Mouse (Mus musculus) limb, embryonic 11.5 days (tissue): ENCODE results near the gene Cmc1. TPM values are rescaled to one million over a fixed set of nuclear protein-coding genes. Genes with fewer than 3 reads are reported as not detected.
A peak's percentile ranks its signal among the peaks of the same experiment; 100 is the strongest.

ENCODE experiments used
- ATAC-seq: fragments of 200-750 bp; cut with Nextera tagmentation; 2 replicates; pipeline ENCODE4 v1.8.0; 2017; ENCODE audit warnings: low read depth; ENCODE audit not compliant: insufficient number of reproducible peaks, low FRiP score, low TSS enrichment
- DNase-seq: peaks from one replicate; pipeline ENCODE4 v3.0.0-alpha.2; 2015; ENCODE audit warnings: low spot score
- H3K27ac ChIP-seq: fragments of 300-500 bp; sonication (generic); replicated peaks from 2 replicates; pipeline ENCODE4 v1.5.1; 2014; ENCODE audit warnings: low read depth, mild to moderate bottlenecking, low read length
- H3K27me3 ChIP-seq: fragments of 300-500 bp; sonication (generic); 2 replicates; pipeline ENCODE4 v1.6.1; 2014; ENCODE audit warnings: mild to moderate bottlenecking, low read length, mixed read lengths; ENCODE audit not compliant: control insufficient read depth, insufficient read depth
- H3K36me3 ChIP-seq: fragments of 300-500 bp; sonication (generic); 2 replicates; pipeline ENCODE4 v1.6.1; 2014; ENCODE audit warnings: mild to moderate bottlenecking, low read length, moderate library complexity, mixed read lengths; ENCODE audit not compliant: control insufficient read depth, insufficient read depth
- H3K4me1 ChIP-seq: fragments of 300-500 bp; sonication (generic); 2 replicates; pipeline ENCODE4 v1.6.1; 2014; ENCODE audit warnings: low read length, mixed read lengths; ENCODE audit not compliant: control insufficient read depth, insufficient read depth
- H3K4me2 ChIP-seq: fragments of 300-500 bp; sonication (generic); 2 replicates; pipeline ENCODE4 v1.6.1; 2014; ENCODE audit warnings: low read depth, mild to moderate bottlenecking, moderate library complexity; ENCODE audit not compliant: severe bottlenecking
- H3K4me3 ChIP-seq: fragments of 300-500 bp; sonication (generic); 2 replicates; pipeline ENCODE4 v1.5.1; 2014; ENCODE audit warnings: low read depth, low read length
- H3K9ac ChIP-seq: fragments of 300-500 bp; sonication (generic); 2 replicates; pipeline ENCODE4 v1.6.1; 2014; ENCODE audit warnings: mild to moderate bottlenecking, low read length
- H3K9me3 ChIP-seq: fragments of 300-500 bp; sonication (generic); 2 replicates; pipeline ENCODE4 v1.6.1; 2016; ENCODE audit warnings: low read length; ENCODE audit not compliant: control insufficient read depth
- WGBS: fragments of 180-500 bp; shearing (Covaris S2); extraction: QIAGEN DNeasy Blood & Tissue Kit; methylation state at CpG from one replicate; pipeline ENCODE4 v1.1.7; 2014; 5-methylcytosine and 5-hydroxymethylcytosine counted together
- polyA plus RNA-seq: library from polyadenylated mRNA; unstranded; fragments of >200 nt; fragmentation: Nextera tagmentation; extraction: Ambion mirVana; gene quantifications from 2 replicates; pipeline ENCODE4 v1.2.1, GENCODE M21; 2014

Cmc1 gene
- polyA plus RNA-seq, 1 experiment from 2014 or later: 40.5 TPM

DNA sequence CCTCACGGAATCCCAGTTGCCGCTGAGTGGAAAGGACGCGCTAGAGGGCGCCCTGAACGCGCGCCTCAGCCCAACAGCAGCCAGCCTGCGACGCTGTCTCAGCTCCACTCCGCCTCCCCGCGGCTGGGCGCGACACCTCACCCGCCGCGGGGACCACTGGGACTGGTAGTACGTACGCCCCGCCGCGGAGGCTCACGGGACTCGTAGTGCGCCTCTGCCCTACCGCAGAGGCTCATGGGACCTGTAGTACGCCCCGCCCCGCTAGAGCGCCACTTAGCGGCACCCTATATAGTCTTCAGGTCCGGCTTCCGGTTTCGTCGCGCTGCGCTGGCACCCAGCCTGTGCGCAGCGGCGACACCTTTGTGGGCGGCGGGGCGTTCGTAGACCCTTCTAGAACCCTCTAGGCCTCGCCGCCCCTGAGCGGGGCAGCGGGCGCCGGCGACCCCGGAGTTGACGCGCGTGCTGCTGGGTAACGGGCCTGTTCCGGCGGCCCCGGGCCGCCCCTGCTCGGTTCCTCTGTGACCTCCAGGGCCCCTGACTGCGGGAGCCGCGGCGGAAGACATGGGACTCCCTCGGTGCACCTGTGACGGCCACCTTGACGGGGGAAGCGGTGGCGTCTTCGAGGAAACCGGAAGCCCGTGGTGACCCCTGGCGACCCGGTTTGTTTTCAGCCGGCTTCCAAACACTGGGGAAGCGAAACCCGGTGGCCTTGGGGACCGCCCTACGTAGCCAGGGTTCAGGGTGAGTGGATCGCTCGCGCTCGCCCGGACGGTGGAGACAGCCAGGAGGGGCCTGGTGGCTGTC, 109.6 kb downstream of the Cmc1 start, which contains the start of gene Azi2:
Gene Azi2, plus strand, starts transcription at position 282 of the 804 bp plus-strand sequence.
- Histone ChIP-seq H3K4me2 (peak within 1 kb of the TSS; percentile 61), H3K4me1 (no peaks in the 10 kb centered on the region), H3K9ac (peak within 1 kb of the TSS; percentile 76), H3K9me3 (no peaks in the 10 kb centered on the region), H3K27ac (peak within 1 kb of the TSS; percentile 87), H3K4me3 (peak within 1 kb of the TSS; percentile 78), H3K27me3 (no peaks in the 10 kb centered on the region), H3K36me3 (no peaks in the 10 kb centered on the region)
- WGBS: under 1% methylated on average over 82 of the region's 87 CpGs
- ATAC-seq (peak; percentile 98), DNase-seq (peak; percentile 99)

DNA sequence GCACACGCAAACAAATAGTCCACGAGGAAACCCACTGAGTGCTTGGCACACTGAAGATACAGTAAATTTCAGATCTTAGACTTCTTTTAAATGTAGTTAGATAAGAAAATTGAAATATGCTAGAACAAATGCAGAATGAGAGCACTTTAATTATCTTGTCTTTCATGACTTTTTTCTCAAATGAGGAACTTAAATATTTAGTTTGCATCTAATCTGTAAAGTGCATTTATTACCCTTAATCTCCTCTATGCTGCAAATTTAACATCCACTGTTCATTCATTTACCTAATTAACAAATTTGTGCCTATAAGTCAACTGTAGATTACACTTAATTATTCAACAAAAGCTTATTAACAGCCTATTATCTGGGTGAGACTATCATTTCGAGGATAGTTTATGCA, 115.0 kb downstream of the Cmc1 start:
- no peak for ATAC-seq
- H3K27me3 ChIP-seq: no peaks in the 10 kb centered on the region
- no peak overlapping the region for H3K4me3 ChIP-seq
- no peak overlapping the region for H3K9ac ChIP-seq
- no peak overlapping the region for H3K27ac ChIP-seq
- no peak for DNase-seq
- no peaks in the 10 kb centered on the region for H3K4me1 ChIP-seq
- H3K36me3 ChIP-seq: no peaks in the 10 kb centered on the region
- H3K4me2 ChIP-seq: no peak overlapping the region
- WGBS: 88% methylated on average over 3 of the region's 3 CpGs
- H3K9me3 ChIP-seq: no peaks in the 10 kb centered on the region

DNA sequence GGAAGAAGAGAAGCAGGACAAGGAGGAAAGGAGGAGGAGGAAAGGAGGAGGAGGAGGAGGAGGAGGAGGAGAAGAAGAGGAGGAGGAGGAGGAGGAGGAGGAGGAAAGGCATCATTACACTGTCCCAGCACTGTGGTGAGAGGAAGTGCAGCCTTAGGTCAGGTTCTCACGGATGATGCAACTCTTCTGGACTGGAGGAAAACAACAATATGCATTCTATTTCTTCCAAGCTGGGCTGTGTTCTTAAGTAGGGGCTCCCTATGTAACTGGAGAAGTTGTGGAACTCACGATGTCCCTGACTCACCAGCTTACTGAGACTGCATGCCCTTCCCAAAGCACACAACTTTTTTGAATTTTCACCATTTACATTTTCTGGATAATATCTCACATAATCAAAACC, 118.3 kb downstream of the Cmc1 start:
- Histone ChIP-seq H3K9me3 (no peaks in the 10 kb centered on the region), H3K36me3 (no peaks in the 10 kb centered on the region), H3K4me1 (no peaks in the 10 kb centered on the region), H3K27ac (no peak overlapping the region), H3K27me3 (no peaks in the 10 kb centered on the region), H3K9ac (no peak overlapping the region), H3K4me2 (no peak overlapping the region), H3K4me3 (no peak overlapping the region)
- ATAC-seq (no peak), DNase-seq (no peak)
- 53% methylated on average over 2 of the region's 2 CpGs for WGBS

DNA sequence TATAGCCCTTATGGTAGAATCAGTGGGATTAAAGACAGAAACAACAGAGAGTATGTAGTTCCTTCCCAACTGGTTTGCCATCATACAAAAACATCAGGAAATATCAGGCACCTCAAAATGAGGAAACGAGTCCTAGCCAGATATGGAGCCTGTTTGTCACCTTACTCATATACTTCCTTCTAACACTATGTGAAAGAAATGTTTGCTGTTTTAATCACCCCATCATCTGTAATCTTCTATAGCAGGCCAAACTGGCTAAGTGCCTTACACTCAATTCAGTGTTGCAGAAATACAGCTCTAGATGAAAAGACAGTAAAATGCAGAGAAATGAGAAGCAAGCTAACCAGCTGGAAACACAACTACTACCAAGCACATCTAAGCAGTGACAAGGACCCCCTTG, 119.7 kb downstream of the Cmc1 start:
- DNase-seq: no peak
- no peaks in the 10 kb centered on the region for H3K36me3 ChIP-seq
- no peaks in the 10 kb centered on the region for H3K9me3 ChIP-seq
- no peak overlapping the region for H3K4me2 ChIP-seq
- no peak overlapping the region for H3K4me3 ChIP-seq
- H3K4me1 ChIP-seq: no peaks in the 10 kb centered on the region
- ATAC-seq: no peak
- WGBS: 83% methylated on average over 1 of the region's 1 CpGs
- no peaks in the 10 kb centered on the region for H3K27me3 ChIP-seq
- H3K9ac ChIP-seq: no peak overlapping the region
- no peak overlapping the region for H3K27ac ChIP-seq

DNA sequence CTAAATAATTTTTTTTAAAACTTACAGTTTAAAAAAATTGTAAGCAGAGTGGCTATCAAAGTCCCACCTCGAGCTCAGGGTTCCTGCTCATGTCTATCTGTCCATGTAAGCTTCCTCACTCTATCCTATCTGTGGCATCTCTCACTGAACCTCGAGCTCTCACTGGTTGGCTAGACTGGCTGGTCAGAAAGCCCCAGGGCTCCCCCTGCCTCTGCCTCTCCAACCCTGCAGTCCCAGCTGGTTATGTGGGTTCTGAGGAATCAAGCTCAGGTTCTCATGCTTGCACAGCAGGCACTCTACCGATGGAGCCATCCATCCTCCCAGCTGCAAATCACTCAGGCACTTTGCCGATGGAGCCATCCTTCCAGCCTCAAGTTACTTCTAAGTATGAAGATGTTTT, 120.5 kb downstream of the Cmc1 start:
- Histone ChIP-seq H3K4me3 (no peak overlapping the region), H3K4me2 (no peak overlapping the region), H3K27ac (no peak overlapping the region), H3K9ac (no peak overlapping the region), H3K4me1 (no peaks in the 10 kb centered on the region), H3K36me3 (no peaks in the 10 kb centered on the region), H3K9me3 (no peaks in the 10 kb centered on the region), H3K27me3 (no peaks in the 10 kb centered on the region)
- ATAC-seq (no peak), DNase-seq (no peak)
- WGBS: 50% methylated on average over 4 of the region's 4 CpGs

DNA sequence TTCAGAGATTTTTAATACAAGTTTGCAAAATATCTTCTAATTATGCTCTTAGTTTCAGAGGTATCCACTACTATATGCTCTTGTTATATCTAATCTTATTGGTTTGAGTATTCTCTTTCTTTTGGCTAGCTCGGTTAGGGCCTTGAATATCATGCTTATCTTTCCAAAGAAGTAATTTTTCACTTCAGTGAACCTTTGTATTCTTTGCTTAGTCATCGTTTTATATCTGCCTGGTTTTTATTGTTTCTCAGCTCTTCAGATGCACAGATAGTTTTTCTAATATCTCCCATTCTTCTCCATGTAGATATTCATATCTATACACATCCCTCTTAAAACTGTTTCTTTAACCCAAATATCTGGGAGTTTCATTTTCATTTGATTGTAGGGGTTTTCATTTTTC, 125.0 kb downstream of the Cmc1 start:
- no peak overlapping the region for H3K4me2 ChIP-seq
- WGBS: 80% methylated on average over 2 of the region's 2 CpGs
- no peaks in the 10 kb centered on the region for H3K9me3 ChIP-seq
- H3K27ac ChIP-seq: no peak overlapping the region
- no peak for ATAC-seq
- no peak overlapping the region for H3K4me3 ChIP-seq
- H3K4me1 ChIP-seq: no peaks in the 10 kb centered on the region
- no peak overlapping the region for H3K9ac ChIP-seq
- no peaks in the 10 kb centered on the region for H3K36me3 ChIP-seq
- no peak for DNase-seq
- no peaks in the 10 kb centered on the region for H3K27me3 ChIP-seq

Other genes with a start within 250 kb of the Cmc1 start
- gene Azi2, start 109.7 kb downstream of the Cmc1 start, polyA plus RNA-seq: 67.7 and 71.0 TPM in 2 replicates